Mouse (Mus musculus): ENCODE results near the gene Tspan17. TPM values are rescaled to one million over a fixed set of nuclear protein-coding genes. Genes with fewer than 3 reads are reported as not detected.

The Tspan17 gene
- polyA plus RNA-seq, 1 experiment from 2014 or later = 15.9 TPM

DNA sequence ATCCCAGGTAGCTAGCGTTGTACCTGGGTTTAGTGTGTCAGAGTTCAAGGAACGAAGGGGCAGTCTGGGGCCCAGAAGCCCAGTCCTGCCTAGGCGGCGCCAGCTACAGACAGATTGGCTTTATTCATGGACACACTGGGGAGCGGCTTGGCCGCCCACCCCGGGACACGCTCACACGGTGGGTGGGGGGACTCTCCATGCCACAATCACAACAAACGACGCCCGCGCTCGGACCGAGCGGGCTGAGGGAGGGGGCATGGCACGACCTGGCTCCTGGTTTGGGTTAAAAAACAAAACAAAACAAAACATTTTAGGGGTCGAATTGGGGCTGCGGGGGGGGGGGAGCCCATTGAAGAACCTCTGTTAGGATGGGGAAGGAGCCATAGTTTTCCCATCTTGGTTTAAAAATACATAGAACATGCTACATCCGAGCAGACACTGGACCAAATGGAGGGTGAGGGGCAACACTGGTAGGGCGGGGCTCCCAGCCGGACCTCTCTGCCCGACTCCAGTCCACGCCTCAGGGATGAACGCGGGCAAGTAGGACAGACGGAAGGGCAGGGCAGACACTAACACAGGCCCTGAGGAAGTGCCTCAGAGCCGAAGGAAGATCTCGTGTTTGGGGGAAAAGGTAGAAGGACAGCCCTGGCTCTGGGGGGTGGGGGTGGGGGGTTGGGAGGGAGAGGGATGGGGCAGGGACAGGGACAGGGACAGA lies 30.3 kb upstream of the Tspan17 start:
- DNase-seq (ENCODE audit: low spot score, missing footprints) = peak; percentile 90
- Histone ChIP-seq H3K27me3 (ENCODE audit: control insufficient read depth, insufficient read depth, low read length) (peaks cover 8% of the 10 kb centered on the region), H3K9ac (ENCODE audit: low read length) (peak overlapping the region; percentile 55)

DNA sequence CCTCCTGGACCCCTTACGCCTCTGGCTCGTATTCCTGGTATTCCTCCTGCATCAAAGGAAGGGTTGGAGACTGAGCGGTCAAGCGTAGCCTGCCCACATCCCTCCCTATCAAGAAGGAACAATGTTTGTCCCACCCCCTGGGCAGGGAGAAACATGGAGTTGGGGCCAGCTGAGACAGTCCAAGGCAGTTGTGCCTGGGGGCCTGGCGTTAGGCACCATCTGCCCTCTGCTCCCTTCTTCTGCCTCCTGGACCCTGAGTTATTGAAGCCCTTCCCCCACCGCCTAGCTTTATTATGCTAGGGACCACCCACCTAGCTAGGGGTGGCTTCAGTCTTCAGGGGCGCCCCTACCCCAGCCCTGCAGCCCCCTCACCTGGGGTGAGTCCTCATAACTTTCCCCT lies 29.7 kb upstream of the Tspan17 start:
- Histone ChIP-seq H3K4me3 (ENCODE audit: low read depth, low read length) (no peak overlapping the region), H3K9me3 (ENCODE audit: control insufficient read depth, low read length) (no peaks in the 10 kb centered on the region), H3K9ac (ENCODE audit: low read length) (peak overlapping the region; percentile 55), H3K27me3 (ENCODE audit: control insufficient read depth, insufficient read depth, low read length) (peaks cover 14% of the 10 kb centered on the region), H3K36me3 (ENCODE audit: control insufficient read depth, insufficient read depth, low read length) (no peaks in the 10 kb centered on the region), H3K4me2 (peak overlapping the region; percentile 85), H3K4me1 (ENCODE audit: control insufficient read depth, insufficient read depth, low read length) (peaks cover 16% of the 10 kb centered on the region), H3K27ac (ENCODE audit: low read depth, low read length) (no peak overlapping the region)
- peak; percentile 31; the same call in 1 of the 2 replicates for ATAC-seq (ENCODE audit: low FRiP score)
- DNase-seq (ENCODE audit: low spot score, missing footprints) = peak; percentile 88
- 9% methylated on average over 7 of the region's 7 CpGs for WGBS

More for the DNA sequence above, 30.3 kb upstream of the Tspan17 start:
- peak; percentile 61 for ATAC-seq (ENCODE audit: low FRiP score)
- Histone ChIP-seq H3K4me1 (ENCODE audit: control insufficient read depth, insufficient read depth, low read length) (peaks cover 20% of the 10 kb centered on the region), H3K4me2 (peak overlapping the region; percentile 85), H3K9me3 (ENCODE audit: control insufficient read depth, low read length) (no peaks in the 10 kb centered on the region), H3K4me3 (ENCODE audit: low read depth, low read length) (peak overlapping the region; percentile 35), H3K27ac (ENCODE audit: low read depth, low read length) (peak overlapping the region; percentile 15; the same call in 1 of the 2 replicates), H3K36me3 (ENCODE audit: control insufficient read depth, insufficient read depth, low read length) (no peaks in the 10 kb centered on the region)
- under 1% methylated on average over 29 of the region's 29 CpGs for WGBS

DNA sequence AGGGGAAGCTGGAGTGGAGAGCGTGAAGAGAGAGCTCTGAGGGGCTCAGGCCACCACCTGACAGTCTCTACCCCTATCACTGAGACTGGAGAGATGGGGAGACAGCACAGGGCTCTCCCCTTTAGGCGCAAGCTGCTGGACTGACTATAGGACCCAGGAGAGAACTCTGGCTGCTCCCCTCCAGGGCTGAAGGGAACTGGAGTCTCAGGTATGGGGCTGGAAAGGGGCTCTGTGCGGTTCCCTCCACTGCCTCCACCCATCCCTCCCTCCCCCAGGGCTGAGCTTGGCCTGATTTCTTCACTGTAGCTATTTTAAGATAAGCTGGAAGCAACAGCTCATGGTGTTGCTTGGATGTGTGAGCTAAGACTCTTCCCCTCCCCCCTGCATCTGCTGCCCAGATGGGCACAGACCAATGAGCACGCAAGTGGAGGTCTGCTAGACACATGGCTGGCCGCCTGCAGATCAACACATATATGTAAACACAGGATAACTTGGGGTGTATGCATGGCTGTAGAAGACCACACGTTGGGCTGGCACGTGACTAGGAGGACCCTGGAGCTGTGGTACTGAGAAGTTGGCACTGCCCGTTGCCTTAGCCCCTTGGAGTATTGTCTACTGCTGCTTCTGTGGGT lies 28.9 kb upstream of the Tspan17 start:
- Histone ChIP-seq H3K4me1 (ENCODE audit: control insufficient read depth, insufficient read depth, low read length) (peaks cover 20% of the 10 kb centered on the region), H3K27ac (ENCODE audit: low read depth, low read length) (no peak overlapping the region), H3K4me2 (no peak overlapping the region), H3K9ac (ENCODE audit: low read length) (no peak overlapping the region), H3K9me3 (ENCODE audit: control insufficient read depth, low read length) (no peaks in the 10 kb centered on the region), H3K36me3 (ENCODE audit: control insufficient read depth, insufficient read depth, low read length) (no peaks in the 10 kb centered on the region), H3K4me3 (ENCODE audit: low read depth, low read length) (no peak overlapping the region), H3K27me3 (ENCODE audit: control insufficient read depth, insufficient read depth, low read length) (peaks cover 21% of the 10 kb centered on the region)
- ATAC-seq (ENCODE audit: low FRiP score) = no peak
- 72% methylated on average over 8 of the region's 8 CpGs for WGBS
- peak; percentile 81 for DNase-seq (ENCODE audit: low spot score, missing footprints)

DNA sequence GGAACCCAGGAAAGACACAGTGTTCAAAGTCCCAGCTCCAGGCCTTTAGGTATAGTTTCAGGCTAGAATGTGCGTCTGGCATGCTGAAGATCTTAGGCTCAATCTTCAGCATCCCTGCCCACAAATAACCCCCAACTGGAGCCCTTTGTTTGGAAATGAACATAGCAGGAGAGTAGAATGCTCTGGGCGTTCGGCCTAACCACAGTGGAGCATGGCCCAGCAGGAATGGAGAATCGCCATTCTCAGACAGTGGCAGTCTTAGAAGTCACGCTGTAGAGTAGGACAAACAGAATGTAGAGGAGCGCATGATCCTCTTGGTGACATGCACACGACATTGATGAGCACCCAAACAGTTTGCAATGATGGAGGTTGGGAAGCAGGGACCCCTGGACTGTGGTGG lies 28.3 kb upstream of the Tspan17 start:
- Histone ChIP-seq H3K4me2 (no peak overlapping the region), H3K9ac (ENCODE audit: low read length) (no peak overlapping the region), H3K27me3 (ENCODE audit: control insufficient read depth, insufficient read depth, low read length) (peaks cover 27% of the 10 kb centered on the region), H3K36me3 (ENCODE audit: control insufficient read depth, insufficient read depth, low read length) (no peaks in the 10 kb centered on the region), H3K4me3 (ENCODE audit: low read depth, low read length) (no peak overlapping the region), H3K4me1 (ENCODE audit: control insufficient read depth, insufficient read depth, low read length) (peaks cover 23% of the 10 kb centered on the region), H3K9me3 (ENCODE audit: control insufficient read depth, low read length) (no peaks in the 10 kb centered on the region), H3K27ac (ENCODE audit: low read depth, low read length) (no peak overlapping the region)
- WGBS = 84% methylated on average over 7 of the region's 7 CpGs
- ATAC-seq (ENCODE audit: low FRiP score) (no peak), DNase-seq (ENCODE audit: low spot score, missing footprints) (peak; percentile 59)

DNA sequence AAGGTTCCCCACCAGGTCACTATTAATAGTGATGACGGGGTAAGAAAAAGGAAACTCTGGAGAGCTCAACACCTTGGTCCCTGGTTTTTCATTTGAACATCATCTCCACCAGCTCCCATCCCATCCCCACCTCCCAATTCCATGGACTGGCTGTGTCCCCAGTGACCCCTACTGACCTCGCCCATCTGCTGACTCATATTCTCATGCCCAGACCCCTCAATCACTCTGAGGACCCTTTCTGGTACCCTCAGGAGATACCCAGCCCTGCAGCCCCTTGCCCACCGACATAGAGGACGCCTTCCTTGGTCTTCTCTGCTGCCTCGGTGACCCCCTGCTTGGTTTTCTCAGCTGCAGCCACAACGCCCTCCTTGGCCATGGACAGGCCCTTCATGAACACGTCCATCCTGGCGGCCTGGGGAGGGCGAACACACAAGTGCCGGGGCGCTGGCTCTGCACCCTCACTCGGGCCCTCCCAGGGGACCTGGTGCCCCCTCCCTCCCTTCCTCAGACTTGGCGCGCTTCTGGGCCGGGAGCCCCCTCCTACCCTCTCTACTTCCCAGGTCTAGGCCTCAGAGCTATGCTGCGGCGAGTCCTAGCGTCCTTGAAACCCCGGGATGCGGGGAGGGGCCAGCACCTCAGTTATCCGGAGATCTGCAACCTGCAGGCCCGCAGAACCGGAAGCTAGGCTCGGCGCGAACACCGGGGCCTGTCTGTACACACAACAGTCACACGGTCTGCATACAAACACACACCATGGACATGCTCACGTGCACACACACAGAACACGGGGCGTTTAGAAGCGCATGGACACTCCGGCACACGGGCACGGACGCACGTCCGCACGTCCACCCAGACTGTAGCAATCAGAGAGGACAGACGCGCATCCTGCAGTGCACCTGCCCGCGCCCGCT lies 23.6 kb upstream of the Tspan17 start:
- no peaks in the 10 kb centered on the region for H3K36me3 ChIP-seq (ENCODE audit: control insufficient read depth, insufficient read depth, low read length)
- DNase-seq (ENCODE audit: low spot score, missing footprints) (peak; percentile 83), ATAC-seq (ENCODE audit: low FRiP score) (peak; percentile 42)
- H3K9me3 ChIP-seq (ENCODE audit: control insufficient read depth, low read length) = no peaks in the 10 kb centered on the region
- WGBS = 5% methylated on average over 44 of the region's 44 CpGs
- H3K27me3 ChIP-seq (ENCODE audit: control insufficient read depth, insufficient read depth, low read length) = peaks cover 34% of the 10 kb centered on the region
- H3K4me3 ChIP-seq (ENCODE audit: low read depth, low read length) = peak overlapping the region; percentile 36
- no peak overlapping the region for H3K27ac ChIP-seq (ENCODE audit: low read depth, low read length)
- peak overlapping the region; percentile 9 for H3K9ac ChIP-seq (ENCODE audit: low read length)
- peak overlapping the region; percentile 76 for H3K4me2 ChIP-seq
- peaks cover 14% of the 10 kb centered on the region for H3K4me1 ChIP-seq (ENCODE audit: control insufficient read depth, insufficient read depth, low read length)

DNA sequence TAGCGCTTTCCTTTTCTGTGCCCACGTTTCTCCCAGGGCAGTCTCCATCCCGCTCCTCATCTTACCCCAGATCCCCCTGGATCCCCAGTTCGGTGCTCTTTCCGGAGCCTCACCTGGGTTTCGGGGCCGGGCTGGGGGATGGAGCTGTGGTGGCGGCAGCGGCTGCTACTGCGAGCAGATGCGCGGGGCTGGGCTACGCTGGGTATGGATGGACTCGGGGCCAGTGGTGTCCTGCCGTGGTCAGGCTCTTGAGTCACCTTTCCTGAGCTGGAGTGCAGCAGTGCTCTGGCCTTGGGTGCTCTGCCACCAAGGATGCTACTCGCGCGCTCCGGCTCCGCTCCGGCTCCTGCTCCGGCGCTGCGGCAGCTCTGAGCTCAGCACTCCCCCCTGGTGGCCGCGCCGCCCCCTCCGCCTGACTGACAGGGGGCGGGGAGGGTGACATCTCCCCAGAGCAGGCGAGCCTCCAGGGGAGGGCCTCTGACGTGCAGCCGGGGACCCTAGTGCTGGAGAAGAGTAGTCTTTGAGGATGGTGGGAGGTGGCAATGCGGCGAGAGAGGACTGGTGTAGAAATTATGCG lies 22.9 kb upstream of the Tspan17 start, which contains the start of gene Sncb:
Gene Sncb, minus strand, starts transcription at position 404 of the 577 bp plus-strand sequence.
- DNase-seq (ENCODE audit: low spot score, missing footprints) (peak; percentile 95), ATAC-seq (ENCODE audit: low FRiP score) (peak; percentile 83)
- Histone ChIP-seq H3K36me3 (ENCODE audit: control insufficient read depth, insufficient read depth, low read length) (no peaks in the 10 kb centered on the region), H3K4me1 (ENCODE audit: control insufficient read depth, insufficient read depth, low read length) (peaks cover 14% of the 10 kb centered on the region), H3K27me3 (ENCODE audit: control insufficient read depth, insufficient read depth, low read length) (peaks cover 32% of the 10 kb centered on the region), H3K4me2 (peak within 1 kb of the TSS; percentile 76), H3K9ac (ENCODE audit: low read length) (peak within 1 kb of the TSS; percentile 9), H3K4me3 (ENCODE audit: low read depth, low read length) (peak within 1 kb of the TSS; percentile 36), H3K27ac (ENCODE audit: low read depth, low read length) (no peak within 1 kb of the TSS), H3K9me3 (ENCODE audit: control insufficient read depth, low read length) (no peaks in the 10 kb centered on the region)
- WGBS = 1% methylated on average over 35 of the region's 35 CpGs

DNA sequence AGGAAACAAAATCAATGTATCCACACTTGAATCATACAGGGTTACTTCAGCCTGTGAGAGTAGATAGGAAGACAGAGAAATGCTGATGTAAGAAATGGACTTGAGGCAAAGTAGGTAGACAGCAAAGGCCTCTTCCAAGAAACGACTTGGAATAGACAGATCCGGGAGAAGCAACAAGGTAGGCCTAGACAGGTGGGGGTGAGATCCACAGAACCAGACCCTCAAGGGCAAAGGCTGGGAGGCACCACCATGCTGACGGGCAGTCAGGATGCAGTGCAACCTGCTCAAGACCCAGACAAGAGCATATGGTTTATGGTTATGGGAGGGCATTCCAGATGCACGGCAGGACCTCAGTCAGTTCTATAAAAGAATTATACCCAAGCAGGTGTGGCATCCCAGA lies 22.2 kb upstream of the Tspan17 start:
- H3K4me1 ChIP-seq (ENCODE audit: control insufficient read depth, insufficient read depth, low read length) = peaks cover 14% of the 10 kb centered on the region
- no peak overlapping the region for H3K9ac ChIP-seq (ENCODE audit: low read length)
- peak overlapping the region; percentile 76; the same call in 1 of the 2 replicates for H3K4me2 ChIP-seq
- H3K27me3 ChIP-seq (ENCODE audit: control insufficient read depth, insufficient read depth, low read length) = peaks cover 32% of the 10 kb centered on the region
- H3K4me3 ChIP-seq (ENCODE audit: low read depth, low read length) = no peak overlapping the region
- H3K27ac ChIP-seq (ENCODE audit: low read depth, low read length) = no peak overlapping the region
- ATAC-seq (ENCODE audit: low FRiP score) = no peak
- H3K9me3 ChIP-seq (ENCODE audit: control insufficient read depth, low read length) = no peaks in the 10 kb centered on the region
- no peaks in the 10 kb centered on the region for H3K36me3 ChIP-seq (ENCODE audit: control insufficient read depth, insufficient read depth, low read length)
- peak; percentile 57 for DNase-seq (ENCODE audit: low spot score, missing footprints)
- WGBS = 81% methylated on average over 4 of the region's 4 CpGs

DNA sequence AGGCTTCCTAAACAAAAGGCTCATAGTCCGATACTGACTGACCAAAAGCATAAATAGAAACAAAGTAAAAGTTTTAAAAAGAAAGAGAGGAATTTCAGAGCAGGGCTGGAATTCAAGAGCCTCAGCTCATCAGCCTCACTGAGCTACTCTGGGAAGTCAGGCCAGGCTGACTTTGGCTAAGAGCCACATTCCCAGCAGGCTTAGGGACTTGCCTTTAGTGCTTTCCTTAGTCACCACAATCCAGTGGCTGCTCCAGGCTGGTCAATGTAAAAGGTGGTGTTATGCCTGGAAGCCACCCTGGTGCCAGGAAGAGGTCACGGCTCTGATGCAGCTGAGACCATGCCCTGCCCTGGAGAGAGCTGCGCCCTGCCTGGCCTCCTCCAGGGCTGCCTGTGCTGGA lies 8.6 kb upstream of the Tspan17 start:
- ATAC-seq (ENCODE audit: low FRiP score) = no peak
- Histone ChIP-seq H3K27me3 (ENCODE audit: control insufficient read depth, insufficient read depth, low read length) (no peaks in the 10 kb centered on the region), H3K36me3 (ENCODE audit: control insufficient read depth, insufficient read depth, low read length) (no peaks in the 10 kb centered on the region), H3K4me2 (no peak overlapping the region), H3K4me1 (ENCODE audit: control insufficient read depth, insufficient read depth, low read length) (no peaks in the 10 kb centered on the region), H3K9ac (ENCODE audit: low read length) (no peak overlapping the region), H3K4me3 (ENCODE audit: low read depth, low read length) (no peak overlapping the region), H3K9me3 (ENCODE audit: control insufficient read depth, low read length) (no peaks in the 10 kb centered on the region), H3K27ac (ENCODE audit: low read depth, low read length) (no peak overlapping the region)
- 73% methylated on average over 3 of the region's 3 CpGs for WGBS
- DNase-seq (ENCODE audit: low spot score, missing footprints) = peak; percentile 31
